Mouse (Mus musculus) E14TG2a.4 (cell line): ENCODE data around the gene Ifnar2.

Experiments used
- H3K27me3 ChIP-seq: 2 replicates; pipeline ENCODE4 v1.6.1; 2014; ENCODE audit warnings: low read length, control low read depth; ENCODE audit not compliant: insufficient read depth
- H3K36me3 ChIP-seq: 2 replicates; pipeline ENCODE4 v1.6.1; 2014; ENCODE audit warnings: low read length, control low read depth; ENCODE audit not compliant: insufficient read depth
- H3K4me1 ChIP-seq: replicated peaks from 2 replicates; pipeline ENCODE4 v1.6.1; 2014; ENCODE audit warnings: low read depth, low read length, control low read depth
- H3K4me3 ChIP-seq: replicated peaks from 2 replicates; pipeline ENCODE4 v1.5.1; 2014; ENCODE audit warnings: mild to moderate bottlenecking, low read length
- H3K9me3 ChIP-seq: 2 replicates; pipeline ENCODE4 v1.6.1; 2014; ENCODE audit warnings: low read length, control low read depth
- CTCF ChIP-seq: conservative IDR thresholded peaks from 2 replicates; pipeline ENCODE4 v1.5.1; 2014; ENCODE audit warnings: low read length
- NANOG ChIP-seq: IDR thresholded peaks from 2 replicates; pipeline ENCODE4 v1.6.1; 2014; ENCODE audit warnings: borderline replicate concordance, low read length, mixed read lengths
- POU5F1 ChIP-seq: IDR thresholded peaks from 2 replicates; pipeline ENCODE4 v1.6.1; 2014; ENCODE audit warnings: low read length, borderline replicate concordance

Ifnar2 gene

DNA sequence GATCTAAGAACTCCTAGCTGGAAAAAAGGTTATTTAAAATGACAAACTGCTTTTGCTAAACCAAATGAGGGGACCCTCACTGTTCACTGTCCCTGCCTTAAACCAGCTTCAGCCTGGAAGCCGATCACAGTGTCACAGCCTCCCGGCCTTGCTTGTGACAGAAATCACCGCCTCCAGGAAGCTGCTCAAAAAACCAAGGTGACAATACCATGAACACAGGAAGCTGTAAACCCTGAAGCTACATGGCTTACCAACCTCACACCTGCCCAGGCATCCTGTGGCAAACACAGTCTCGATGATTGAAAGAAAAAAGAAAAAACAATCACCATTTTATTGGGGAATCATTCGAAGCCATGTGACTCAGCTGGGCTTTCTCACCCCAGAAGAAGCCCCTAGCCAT lies 73.0 kb downstream of the Ifnar2 start:
- Histone ChIP-seq H3K4me3 (no peak overlapping the region), H3K9me3 (0 out of 2 replicates have a peak, but pooled peaks cover 5% of the 10 kb centered on the region), H3K4me1 (no peaks in the 10 kb centered on the region), H3K36me3 (no peaks in the 10 kb centered on the region), H3K27me3 (no peaks in the 10 kb centered on the region; the same call in 1 of the 2 replicates)
- no peak for TF ChIP-seq POU5F1
- TF ChIP-seq NANOG = no peak
- TF ChIP-seq CTCF = no peak

DNA sequence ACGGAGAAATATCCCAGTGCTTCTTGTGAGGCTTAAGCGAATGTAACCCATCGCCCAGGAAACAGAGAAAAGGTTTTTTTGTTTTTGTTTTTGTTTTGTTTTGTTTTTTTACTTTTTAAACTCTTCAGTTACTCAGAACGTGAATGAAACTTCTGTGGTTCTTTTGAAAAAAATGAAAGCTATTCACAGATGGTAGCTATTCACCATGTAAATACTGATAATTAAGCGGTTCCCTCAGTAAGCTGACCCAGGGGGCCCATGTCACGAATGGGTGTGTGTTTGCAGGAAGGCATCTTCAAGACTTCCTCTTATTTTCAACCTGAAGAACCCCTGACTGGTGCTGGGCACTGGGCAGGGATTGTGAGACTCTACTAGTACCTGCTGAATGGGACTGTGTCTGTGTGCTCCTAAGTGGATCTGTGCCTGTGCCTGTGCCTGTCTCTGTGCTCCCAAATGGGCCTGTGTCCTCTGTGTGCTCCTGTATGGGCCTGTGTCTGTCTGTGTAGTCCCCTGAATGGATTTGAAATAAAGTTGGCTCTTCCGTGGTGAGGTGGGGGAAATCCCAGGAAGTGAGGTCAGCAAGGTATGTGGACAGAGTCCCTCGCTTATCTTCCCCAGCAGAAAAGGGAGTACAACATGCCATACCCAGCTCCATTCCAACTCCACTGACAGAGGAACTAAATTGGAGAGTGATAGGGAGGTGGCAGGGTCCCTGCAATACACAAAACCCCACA lies 74.4 kb downstream of the Ifnar2 start:
- Histone ChIP-seq H3K4me1 (no peaks in the 10 kb centered on the region), H3K9me3 (0 out of 2 replicates have a peak, but pooled peaks cover 5% of the 10 kb centered on the region), H3K4me3 (no peak overlapping the region), H3K36me3 (no peaks in the 10 kb centered on the region), H3K27me3 (no peaks in the 10 kb centered on the region; the same call in 1 of the 2 replicates)
- TF ChIP-seq CTCF (no peak), NANOG (no peak), POU5F1 (no peak)

DNA sequence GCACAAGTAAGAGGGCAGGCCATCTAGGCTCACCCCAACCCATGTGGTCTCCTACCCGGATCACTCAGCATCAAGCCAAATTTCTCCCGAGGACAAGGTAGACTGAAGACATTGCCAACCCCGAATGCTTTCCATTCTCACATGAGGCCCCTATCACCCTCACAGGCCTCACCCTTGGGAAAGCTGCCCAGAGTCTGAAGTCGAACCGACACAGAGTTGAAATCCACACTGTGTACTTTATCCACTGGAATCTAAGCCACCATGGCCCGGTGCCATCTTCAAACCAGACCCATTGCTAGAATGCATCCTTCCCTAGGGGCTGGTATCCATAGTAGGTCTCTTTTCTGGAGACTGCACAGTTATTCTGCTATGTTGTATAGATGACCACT lies 74.9 kb downstream of the Ifnar2 start:
- TF ChIP-seq NANOG (no peak), POU5F1 (no peak), CTCF (no peak)
- no peaks in the 10 kb centered on the region for H3K4me1 ChIP-seq
- no peaks in the 10 kb centered on the region for H3K36me3 ChIP-seq
- no peaks in the 10 kb centered on the region; the same call in 1 of the 2 replicates for H3K27me3 ChIP-seq
- H3K9me3 ChIP-seq = 0 out of 2 replicates have a peak, but pooled peaks cover 5% of the 10 kb centered on the region
- no peak overlapping the region for H3K4me3 ChIP-seq

DNA sequence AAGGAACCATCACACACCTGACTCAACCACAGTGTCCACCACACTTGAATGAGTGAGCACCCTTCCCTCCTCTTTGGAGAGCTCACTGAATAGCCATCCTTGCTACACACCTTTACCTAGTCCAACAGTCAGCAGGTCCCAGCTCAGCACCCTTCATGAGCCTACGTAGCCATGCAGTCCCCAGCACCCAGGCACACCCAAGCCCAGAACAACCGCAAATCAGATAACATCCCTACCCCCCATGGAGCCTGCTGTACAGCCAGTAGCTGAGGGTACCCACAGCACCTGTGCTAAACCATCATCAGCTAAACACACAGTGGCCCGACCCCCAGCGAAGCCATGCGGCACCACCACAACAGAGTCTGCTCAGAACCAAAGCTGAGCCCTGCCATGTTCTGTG lies 75.5 kb downstream of the Ifnar2 start:
- no peaks in the 10 kb centered on the region for H3K4me1 ChIP-seq
- TF ChIP-seq CTCF (no peak), POU5F1 (no peak), NANOG (no peak)
- no peaks in the 10 kb centered on the region for H3K36me3 ChIP-seq
- H3K9me3 ChIP-seq = 0 out of 2 replicates have a peak, but pooled peaks cover 5% of the 10 kb centered on the region
- no peak overlapping the region for H3K4me3 ChIP-seq
- H3K27me3 ChIP-seq = no peaks in the 10 kb centered on the region; the same call in 1 of the 2 replicates

DNA sequence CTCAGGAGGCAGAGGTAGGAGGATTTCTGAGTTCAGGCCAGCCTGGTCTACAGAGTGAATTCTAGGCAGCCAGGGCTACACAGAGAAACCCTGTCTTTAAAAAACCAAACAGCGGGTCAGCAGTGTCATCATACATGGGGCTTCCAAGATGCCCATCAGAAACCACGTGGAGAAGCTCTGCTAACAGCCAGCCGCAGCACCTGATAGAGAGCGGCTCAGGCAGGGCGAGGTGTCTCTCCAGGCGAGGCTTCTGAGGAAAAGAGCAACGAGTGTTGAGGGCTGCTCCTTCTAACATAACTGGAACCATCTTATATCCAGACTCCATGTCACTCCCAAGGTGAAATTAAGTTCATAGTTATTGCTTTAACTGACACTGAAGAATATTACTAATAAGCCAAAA lies 76.3 kb downstream of the Ifnar2 start:
- H3K27me3 ChIP-seq = no peaks in the 10 kb centered on the region; the same call in 1 of the 2 replicates
- H3K36me3 ChIP-seq = no peaks in the 10 kb centered on the region
- no peaks in the 10 kb centered on the region for H3K4me1 ChIP-seq
- no peak for TF ChIP-seq NANOG
- no peak for TF ChIP-seq CTCF
- TF ChIP-seq POU5F1 = no peak
- H3K4me3 ChIP-seq = no peak overlapping the region
- 0 out of 2 replicates have a peak, but pooled peaks cover 4% of the 10 kb centered on the region for H3K9me3 ChIP-seq

DNA sequence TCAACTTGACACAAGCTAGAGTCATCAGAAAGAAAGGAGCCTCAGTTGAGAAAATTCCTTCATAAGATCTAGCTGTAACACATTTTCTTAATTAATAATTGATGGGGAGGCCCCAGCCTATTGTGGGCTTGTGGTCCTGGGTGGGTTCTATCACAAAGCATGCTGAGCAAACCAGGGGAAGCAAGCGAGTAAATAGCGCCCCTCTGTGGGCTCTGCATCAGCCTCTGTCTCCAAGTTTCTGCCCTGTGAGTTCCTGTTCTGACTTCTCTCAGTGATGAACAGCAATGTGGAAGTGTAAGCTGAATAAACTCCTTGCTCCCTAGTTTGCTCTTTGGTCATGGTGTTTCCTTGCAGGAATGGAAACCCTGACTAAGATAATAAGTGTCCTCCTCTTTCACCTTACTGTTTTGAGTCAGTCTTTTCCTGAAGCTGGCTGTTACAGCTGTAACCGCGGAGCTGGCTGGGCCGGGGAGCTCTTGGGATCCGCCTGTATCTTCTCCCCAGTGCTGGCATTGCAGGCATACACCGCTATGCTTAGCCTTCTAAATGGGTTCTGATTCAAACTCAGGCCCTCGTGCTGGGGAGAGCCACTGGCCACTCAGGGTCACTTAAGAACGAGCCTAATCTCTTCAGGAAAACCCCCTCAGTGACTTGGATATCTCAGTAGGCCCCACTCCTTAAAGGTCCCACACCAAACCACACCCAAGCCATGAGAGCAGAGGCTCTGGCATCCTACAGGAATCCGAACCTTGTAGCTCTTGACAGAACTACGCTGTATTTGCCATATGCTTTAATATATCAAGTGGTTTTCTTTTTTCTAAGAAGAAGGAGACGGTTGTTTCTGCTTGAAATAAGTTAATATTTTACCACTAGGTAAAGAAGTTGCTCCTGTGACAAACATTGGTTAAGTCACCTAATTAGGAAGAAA lies 77.8 kb downstream of the Ifnar2 start:
- no peak for TF ChIP-seq NANOG
- no peak; the same call in 1 of the 2 replicates for TF ChIP-seq CTCF
- TF ChIP-seq POU5F1 = no peak
- Histone ChIP-seq H3K9me3 (no peaks in the 10 kb centered on the region), H3K4me1 (no peaks in the 10 kb centered on the region), H3K27me3 (no peaks in the 10 kb centered on the region; the same call in 1 of the 2 replicates), H3K4me3 (no peak overlapping the region), H3K36me3 (no peaks in the 10 kb centered on the region)

DNA sequence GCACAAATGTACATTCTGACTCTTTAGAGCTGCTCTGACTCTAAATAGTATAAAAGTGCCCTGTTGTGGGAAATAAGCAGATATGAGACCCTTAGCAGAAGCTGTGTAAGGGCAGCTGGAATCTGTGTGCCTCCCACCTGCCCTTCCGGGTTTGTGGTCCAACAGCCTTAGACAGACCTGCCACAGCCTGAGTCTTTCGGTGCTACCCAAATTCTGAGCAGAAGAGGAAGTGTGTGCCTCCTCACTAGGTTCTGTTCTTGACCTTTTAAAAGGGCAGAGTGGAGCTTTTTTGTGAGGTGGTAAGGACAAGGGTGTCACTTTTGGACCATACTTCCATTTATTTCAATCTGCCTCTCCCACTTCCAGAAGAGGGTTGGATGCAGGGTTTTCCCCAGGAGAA lies 79.4 kb downstream of the Ifnar2 start:
- TF ChIP-seq POU5F1 = no peak
- TF ChIP-seq NANOG = no peak
- TF ChIP-seq CTCF = no peak
- Histone ChIP-seq H3K4me3 (no peak overlapping the region), H3K36me3 (no peaks in the 10 kb centered on the region), H3K4me1 (no peaks in the 10 kb centered on the region), H3K9me3 (peaks cover 7% of the 10 kb centered on the region), H3K27me3 (no peaks in the 10 kb centered on the region)

DNA sequence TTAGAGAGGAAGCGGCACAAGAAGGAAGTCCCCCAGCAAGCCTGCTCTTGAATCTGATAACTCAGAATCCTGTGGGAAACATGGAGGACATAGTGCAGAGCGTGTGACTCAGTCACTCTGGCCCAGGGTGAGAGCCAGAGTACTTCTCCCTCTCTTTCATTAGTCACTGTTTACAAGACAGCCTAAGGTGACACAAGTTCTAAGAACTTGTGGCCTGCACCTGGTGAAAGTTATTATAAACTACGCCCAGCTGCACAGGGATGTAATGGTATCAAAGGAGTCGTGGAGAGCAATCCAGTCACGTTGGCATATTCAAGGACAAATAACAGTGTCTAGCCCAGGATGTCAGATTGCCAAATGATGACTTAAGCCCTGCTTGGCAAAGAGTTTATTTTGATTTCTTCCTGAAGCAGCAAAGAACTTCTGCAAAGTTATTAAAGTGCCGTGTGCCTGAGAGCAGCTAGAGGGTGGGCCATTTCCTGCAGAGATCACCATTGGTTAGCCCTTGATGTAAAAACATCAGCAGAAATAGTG lies 79.8 kb downstream of the Ifnar2 start:
- Histone ChIP-seq H3K36me3 (no peaks in the 10 kb centered on the region), H3K9me3 (peaks cover 12% of the 10 kb centered on the region), H3K27me3 (no peaks in the 10 kb centered on the region), H3K4me1 (no peaks in the 10 kb centered on the region), H3K4me3 (no peak overlapping the region)
- no peak for TF ChIP-seq POU5F1
- TF ChIP-seq CTCF = no peak
- no peak for TF ChIP-seq NANOG
